Mouse (Mus musculus) olfactory bulb, adult 2 months (tissue): ENCODE data around the gene Fibp. TPM values are rescaled to one million over a fixed set of nuclear protein-coding genes. Genes with fewer than 3 reads are reported as not detected.

Source experiments
- H3K27ac ChIP-seq: fragments of 200-500 bp; 2 replicates; pipeline ENCODE4 v1.5.1; 2012; ENCODE audit warnings: low read depth, low read length; ENCODE audit not compliant: insufficient read depth
- H3K4me1 ChIP-seq: fragments of 200-500 bp; 2 replicates; pipeline ENCODE4 v1.6.1; 2012; ENCODE audit warnings: low read length; ENCODE audit not compliant: control insufficient read depth, insufficient read depth
- H3K4me3 ChIP-seq: fragments of 200-500 bp; 2 replicates; pipeline ENCODE4 v1.5.1; 2012; ENCODE audit warnings: mild to moderate bottlenecking, low read depth, low read length, moderate library complexity; ENCODE audit not compliant: insufficient read depth
- CTCF ChIP-seq: fragments of 200-500 bp; IDR thresholded peaks from 2 replicates; pipeline ENCODE4 v1.5.1; 2012; ENCODE audit warnings: low read depth, mild to moderate bottlenecking, low read length, moderate library complexity; ENCODE audit not compliant: insufficient read depth
- POLR2A ChIP-seq: fragments of 200-500 bp; IDR thresholded peaks from 2 replicates; pipeline ENCODE4 v1.6.1; 2012; ENCODE audit warnings: mild to moderate bottlenecking, low read depth, low read length, moderate library complexity; ENCODE audit not compliant: insufficient read depth
- WGBS: fragments of 180-500 bp; shearing (Covaris S2); methylation state at CpG from one replicate; pipeline ENCODE4 v1.1.7; 2018; 5-methylcytosine and 5-hydroxymethylcytosine counted together
- polyA plus RNA-seq: library from polyadenylated mRNA; stranded (reverse); fragments of >200 nt; gene quantifications from 2 replicates; pipeline ENCODE4 v1.2.4, GENCODE M21; 2012; ENCODE audit warnings: low replicate concordance; ENCODE audit not compliant: missing spikeins, insufficient read depth, insufficient read length

Gene Fibp
- polyA plus RNA-seq, 1 experiment = not detected

GRCm38 (mm10) chr19:5447515-5448353 is 12.7 kb upstream of the Fibp start, which contains the start of gene Fosl1:
Fosl1 (plus strand) TSS chr19:5447547.
- peaks cover 15% of the 10 kb centered on the region for H3K4me1 ChIP-seq
- no peak within 1 kb of the TSS for H3K27ac ChIP-seq
- 1% methylated on average over 70 of the region's 70 CpGs for WGBS
- H3K4me3 ChIP-seq = peak within 1 kb of the TSS; percentile 58
- TF ChIP-seq CTCF (no peak), POLR2A (no peak)

- 8% methylated on average over 36 of the region's 36 CpGs for WGBS
- H3K4me1 ChIP-seq = peaks cover 15% of the 10 kb centered on the region
- TF ChIP-seq POLR2A (no peak), CTCF (no peak)
- H3K4me3 ChIP-seq = peak overlapping the region; percentile 58; the same call in 1 of the 2 replicates
- H3K27ac ChIP-seq = no peak overlapping the region
These were observed 11.9 kb upstream of the Fibp start for GRCm38 (mm10) chr19:5448354-5449150.

- TF ChIP-seq POLR2A = no peak
- TF ChIP-seq CTCF = no peak
- H3K4me1 ChIP-seq = peaks cover 22% of the 10 kb centered on the region
- no peak overlapping the region for H3K27ac ChIP-seq
- H3K4me3 ChIP-seq = no peak overlapping the region
- WGBS = 86% methylated on average over 3 of the region's 3 CpGs
These were observed 10.7 kb upstream of the Fibp start for GRCm38 (mm10) chr19:5449673-5450072.

- Histone ChIP-seq H3K4me1 (peaks cover 37% of the 10 kb centered on the region), H3K4me3 (no peak overlapping the region), H3K27ac (no peak overlapping the region)
- 72% methylated on average over 6 of the region's 6 CpGs for WGBS
- no peak for TF ChIP-seq CTCF
These were observed 8.6 kb upstream of the Fibp start for GRCm38 (mm10) chr19:5451766-5452165.

GRCm38 (mm10) chr19:5455037-5455436 is 5.4 kb upstream of the Fibp start:
- Histone ChIP-seq H3K4me1 (peaks cover 30% of the 10 kb centered on the region), H3K27ac (no peak overlapping the region), H3K4me3 (peak overlapping the region; percentile 12; the same call in 1 of the 2 replicates)
- 70% methylated on average over 12 of the region's 12 CpGs for WGBS
- TF ChIP-seq CTCF = no peak

- Histone ChIP-seq H3K4me1 (peaks cover 30% of the 10 kb centered on the region), H3K27ac (no peak overlapping the region), H3K4me3 (peak overlapping the region; percentile 34)
- TF ChIP-seq POLR2A (no peak), CTCF (no peak)
- WGBS = 18% methylated on average over 8 of the region's 8 CpGs
These were observed 4.8 kb upstream of the Fibp start for GRCm38 (mm10) chr19:5455568-5455967.

GRCm38 (mm10) chr19:5456241-5456921 is 4.0 kb upstream of the Fibp start:
- peak; percentile 4; the same call in 1 of the 2 replicates for TF ChIP-seq CTCF
- TF ChIP-seq POLR2A = no peak
- WGBS = 2% methylated on average over 26 of the region's 26 CpGs
- H3K4me1 ChIP-seq = peaks cover 33% of the 10 kb centered on the region

GRCm38 (mm10) chr19:5456922-5457745 is 3.3 kb upstream of the Fibp start:
- TF ChIP-seq CTCF = no peak
- peak; percentile 99 for TF ChIP-seq POLR2A
- under 1% methylated on average over 70 of the region's 70 CpGs for WGBS
- Histone ChIP-seq H3K4me1 (peaks cover 33% of the 10 kb centered on the region), H3K4me3 (peak overlapping the region; percentile 91), H3K27ac (peak overlapping the region; percentile 97)

More at GRCm38 (mm10) chr19:5456241-5456921, 4.0 kb upstream of the Fibp start:
- Histone ChIP-seq H3K27ac (peak overlapping the region; percentile 97), H3K4me3 (peak overlapping the region; percentile 91)
